Mouse (Mus musculus) layer of hippocampus, adult 9-11 months (tissue): ENCODE data around the gene Cep131.

ENCODE experiments used
- DNase-seq: peaks from one replicate; pipeline ENCODE4 v3.0.0; 2022

The Cep131 gene

DNA sequence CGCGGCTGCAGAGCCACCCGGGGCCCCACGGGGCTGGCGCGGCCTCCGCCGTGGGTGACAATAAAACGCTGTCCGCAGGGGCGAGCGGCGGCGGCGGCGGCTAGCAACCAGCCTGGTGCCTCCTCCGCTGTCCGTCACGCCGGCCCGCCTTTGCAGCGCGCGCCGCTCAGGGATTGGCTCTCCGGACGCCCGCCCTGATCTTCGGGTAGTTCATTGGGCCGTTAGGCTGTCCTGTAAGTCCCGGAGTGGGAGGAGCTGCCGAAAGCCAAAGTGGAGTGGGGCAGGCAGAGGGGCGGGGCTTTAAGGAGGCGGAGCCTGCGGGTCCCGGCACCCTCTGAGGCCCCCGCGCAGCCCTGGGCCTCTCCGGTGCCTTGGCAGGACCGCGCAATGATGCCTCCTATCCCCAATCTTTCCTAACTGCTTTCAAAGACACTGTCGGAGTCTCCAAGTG lies at the start of gene Cep131:
Cep131 (minus strand) TSS at position 126 of the 451 bp plus-strand sequence.
- peak; percentile 99 for DNase-seq

DNA sequence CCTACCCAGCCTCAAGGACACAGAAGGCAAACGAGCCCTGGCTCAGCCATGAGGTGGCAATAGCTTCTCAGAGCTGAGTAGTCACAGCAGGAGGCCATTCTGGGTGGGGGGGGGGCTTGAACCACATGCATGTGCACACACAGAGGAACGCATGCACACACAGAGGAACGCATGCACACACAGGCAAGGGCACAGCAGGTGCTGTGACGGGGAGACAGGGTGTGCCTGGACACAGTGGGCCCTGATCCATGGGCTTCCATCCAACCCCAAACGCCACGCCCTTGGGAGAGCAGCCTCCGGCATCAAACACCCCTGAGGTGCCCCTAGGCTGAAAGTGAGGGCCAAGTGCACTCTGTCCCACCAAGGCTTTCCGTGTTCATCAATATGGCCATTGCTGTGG lies 49.6 kb upstream of the Cep131 start:
- no peak for DNase-seq

DNA sequence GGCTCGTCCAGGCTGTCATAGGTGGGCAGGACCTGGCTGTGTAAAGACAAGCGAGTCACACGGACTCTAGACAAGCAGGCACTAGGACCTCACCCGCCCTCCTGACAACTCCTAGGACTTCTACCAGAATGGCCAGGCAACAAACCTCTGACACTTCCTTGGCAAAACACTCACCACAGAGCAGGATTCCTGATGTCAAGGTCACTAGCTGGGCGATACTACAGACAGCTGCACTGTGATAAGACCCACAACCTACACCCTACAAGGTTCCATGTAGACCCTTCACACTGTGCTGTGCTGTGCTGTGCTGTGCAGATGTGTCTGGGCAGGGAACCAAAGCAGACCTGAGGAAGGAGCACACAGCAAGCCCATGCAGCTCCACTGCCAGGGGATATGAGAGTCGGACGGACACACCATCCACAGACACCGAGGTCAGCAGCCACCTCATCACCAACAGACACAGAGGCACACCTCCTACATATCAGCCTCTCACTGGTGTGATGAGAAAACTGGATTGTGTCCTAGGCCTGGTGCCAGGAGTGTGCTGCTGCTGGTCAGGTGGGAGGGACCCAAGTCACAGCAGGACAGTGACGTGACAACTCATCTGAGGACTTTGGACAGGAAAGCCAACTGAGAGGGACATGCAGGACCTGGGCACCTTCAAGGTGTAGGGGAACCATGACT lies 48.4 kb upstream of the Cep131 start:
- no peak for DNase-seq

DNA sequence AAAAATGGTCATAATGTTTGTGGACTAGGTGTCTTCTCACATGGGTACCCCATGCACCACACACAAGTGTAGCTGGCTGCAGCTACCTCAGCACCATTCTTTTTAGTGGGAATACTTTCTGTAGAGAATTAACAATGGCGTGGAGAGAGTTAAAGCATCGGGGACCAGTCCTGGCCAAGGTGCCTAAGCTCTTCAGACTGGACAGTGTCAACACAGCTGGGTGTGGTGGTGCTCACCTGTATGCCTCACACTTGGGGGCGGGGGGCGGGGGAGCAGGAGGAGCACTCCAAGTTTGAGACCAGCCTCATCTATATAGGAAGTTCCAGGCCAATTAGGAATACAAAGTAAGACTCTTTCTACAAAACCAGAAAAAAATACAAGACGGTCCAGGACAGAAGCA lies 47.5 kb upstream of the Cep131 start:
- DNase-seq, result no peak

DNA sequence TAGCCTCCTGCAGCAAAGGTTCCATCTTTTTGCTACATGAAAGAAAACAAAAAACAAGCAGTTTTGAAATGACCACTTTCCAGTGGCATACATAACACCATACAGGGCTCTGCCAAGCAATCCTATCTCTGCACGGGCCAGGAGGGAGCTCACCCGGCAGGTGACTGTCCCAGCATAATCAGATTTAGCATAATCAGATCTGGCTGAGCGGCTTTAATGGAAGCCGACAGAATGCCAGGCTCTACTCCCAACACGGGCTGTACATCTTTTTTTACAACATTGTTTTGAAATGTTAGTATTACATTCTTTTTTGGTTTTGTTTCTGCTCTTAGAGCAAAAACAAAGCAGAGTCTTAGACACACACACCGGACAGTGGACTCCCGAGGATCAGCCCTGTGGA lies 42.7 kb upstream of the Cep131 start:
- no peak for DNase-seq

DNA sequence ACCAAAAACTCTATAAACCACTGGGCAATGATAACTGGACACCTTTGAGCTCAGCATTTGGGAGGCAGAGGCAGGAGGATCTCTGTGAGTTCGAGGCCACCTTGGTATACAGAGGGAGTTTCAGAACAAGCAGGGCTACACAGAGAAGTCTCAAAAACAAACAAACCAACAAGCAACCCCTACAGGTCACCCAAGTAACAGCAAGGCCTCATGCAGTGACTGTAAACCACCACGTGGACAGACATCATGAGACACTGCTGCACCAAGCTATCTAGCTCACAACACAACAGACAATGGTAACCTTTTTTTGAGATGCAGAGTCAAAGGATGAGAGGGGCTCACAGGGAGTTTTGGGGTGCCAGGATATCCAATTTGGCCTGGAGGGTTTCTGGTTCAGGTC lies 40.2 kb upstream of the Cep131 start:
- DNase-seq, result no peak

DNA sequence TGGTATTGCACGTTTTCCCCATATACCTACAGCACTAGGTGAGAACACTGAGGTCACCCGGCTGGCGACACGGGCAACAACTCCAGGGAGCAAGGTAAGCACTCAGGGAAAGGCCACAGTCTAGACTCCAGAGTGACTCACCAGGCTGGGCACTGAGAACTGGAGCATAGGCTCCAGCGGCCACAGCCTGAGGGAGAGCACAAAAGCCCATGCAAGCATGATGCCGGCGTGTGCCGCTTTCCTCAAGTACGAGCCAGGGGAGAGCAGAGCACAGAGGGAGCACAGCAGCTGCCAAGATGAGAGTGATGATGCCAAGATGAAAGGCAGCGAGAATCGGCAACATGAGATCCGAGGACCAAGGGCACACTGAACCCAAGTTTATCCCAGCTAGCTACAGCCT lies 35.5 kb upstream of the Cep131 start:
- no peak for DNase-seq

DNA sequence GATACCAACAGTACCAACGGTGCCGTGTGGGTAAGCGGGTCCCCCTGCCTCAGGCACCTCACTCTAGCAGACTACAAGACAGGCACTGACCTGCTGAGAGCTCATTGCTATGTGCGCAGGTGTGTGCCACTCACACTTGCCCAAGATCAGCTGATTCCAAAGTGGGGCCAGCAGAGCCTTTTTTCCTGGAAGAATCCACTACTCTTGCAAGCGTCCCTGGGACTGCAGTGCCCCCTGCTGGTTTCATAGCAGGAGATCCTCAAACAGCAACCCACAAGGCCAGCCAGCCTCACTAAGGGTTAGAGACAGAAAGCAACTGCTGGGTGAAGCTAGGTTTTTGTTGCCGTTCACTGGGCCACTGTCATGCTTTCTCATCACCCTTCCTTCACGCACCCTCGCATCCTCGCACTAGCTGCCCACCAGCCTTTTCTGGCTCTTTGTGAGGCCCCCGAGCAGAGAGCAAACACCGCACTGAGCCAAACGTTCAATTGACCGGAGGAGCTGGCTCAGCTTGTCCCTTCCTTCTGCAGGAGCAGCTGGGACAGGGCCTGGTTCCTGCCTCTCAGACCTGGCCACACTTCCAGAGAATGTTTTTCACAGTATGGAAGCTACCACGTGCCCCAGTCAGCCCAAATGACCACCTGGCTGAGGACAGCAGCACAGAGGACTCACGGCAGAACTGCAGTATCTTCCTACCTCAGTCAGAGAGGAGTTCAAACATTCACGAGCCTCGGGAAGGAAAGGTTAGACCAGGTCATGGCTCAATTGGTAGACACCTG lies 34.2 kb upstream of the Cep131 start:
- DNase-seq, result peak; percentile 69

DNA sequence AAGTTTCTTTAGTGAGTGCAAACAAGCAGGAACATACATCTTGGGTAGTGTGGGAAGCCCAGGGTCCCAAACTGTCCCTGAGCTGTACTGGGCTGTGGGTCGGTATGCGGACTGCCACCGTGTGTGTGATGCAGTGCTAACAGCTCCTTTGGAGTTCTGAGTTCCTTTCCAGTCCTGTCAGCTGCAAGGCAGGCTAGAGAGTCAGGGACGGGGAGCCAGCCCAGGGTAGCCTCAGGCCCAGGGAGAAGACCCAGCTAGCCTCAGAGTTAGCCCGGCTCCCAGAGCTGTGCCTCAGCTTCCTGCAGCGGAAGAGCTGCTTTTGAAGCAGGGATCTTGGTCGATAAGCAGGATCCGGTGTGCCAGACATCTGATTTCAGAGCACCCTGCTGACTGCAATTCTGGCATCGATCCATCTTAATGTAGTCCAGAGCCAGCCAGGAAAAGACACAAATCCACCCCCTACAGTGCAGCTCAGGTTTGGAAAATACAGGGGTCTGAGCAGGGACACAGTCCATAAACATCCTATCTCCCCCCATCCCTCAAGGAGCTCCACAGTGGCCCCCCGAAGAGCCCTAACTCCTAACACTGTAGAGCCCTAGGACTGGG lies 33.4 kb upstream of the Cep131 start:
- DNase-seq, result no peak

DNA sequence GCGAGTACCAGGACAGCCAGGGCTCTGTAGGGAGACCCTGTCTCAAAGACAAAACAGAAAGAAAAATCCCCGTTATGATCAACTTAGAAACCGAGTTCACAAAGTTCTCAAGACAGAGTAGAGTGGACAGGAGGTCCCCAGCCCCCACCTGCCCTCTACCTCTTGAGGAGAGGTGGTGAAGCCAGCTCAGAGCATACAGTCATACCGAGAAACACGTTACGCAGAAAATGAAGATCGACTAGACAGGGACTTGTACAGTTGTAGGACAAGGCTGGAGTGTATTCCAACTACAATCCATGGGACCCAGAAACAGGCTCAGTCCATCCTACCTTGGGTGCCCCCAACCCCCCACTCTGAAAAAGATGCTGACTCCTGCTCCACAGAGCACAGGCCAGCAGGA lies 32.5 kb upstream of the Cep131 start:
- no peak for DNase-seq

DNA sequence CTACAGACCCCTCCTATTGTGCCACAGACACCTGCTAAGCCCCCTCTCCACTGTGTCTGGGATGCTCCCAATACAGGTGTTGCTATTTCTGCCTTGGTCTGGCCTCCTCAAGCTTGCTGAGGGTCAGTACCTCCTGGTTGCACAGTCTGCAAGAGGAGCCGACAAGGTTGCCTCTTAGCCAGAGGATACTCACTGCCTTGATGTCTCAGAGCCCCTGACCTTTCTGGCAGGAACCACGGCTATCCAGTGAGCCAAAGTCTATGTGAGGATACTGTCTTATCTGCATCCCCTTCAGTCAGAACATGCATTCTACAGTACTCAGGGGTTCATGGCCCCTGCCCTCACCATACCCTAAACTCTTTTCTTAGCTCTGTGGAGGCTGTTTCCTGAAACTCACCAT lies 31.0 kb upstream of the Cep131 start:
- DNase-seq, result no peak

DNA sequence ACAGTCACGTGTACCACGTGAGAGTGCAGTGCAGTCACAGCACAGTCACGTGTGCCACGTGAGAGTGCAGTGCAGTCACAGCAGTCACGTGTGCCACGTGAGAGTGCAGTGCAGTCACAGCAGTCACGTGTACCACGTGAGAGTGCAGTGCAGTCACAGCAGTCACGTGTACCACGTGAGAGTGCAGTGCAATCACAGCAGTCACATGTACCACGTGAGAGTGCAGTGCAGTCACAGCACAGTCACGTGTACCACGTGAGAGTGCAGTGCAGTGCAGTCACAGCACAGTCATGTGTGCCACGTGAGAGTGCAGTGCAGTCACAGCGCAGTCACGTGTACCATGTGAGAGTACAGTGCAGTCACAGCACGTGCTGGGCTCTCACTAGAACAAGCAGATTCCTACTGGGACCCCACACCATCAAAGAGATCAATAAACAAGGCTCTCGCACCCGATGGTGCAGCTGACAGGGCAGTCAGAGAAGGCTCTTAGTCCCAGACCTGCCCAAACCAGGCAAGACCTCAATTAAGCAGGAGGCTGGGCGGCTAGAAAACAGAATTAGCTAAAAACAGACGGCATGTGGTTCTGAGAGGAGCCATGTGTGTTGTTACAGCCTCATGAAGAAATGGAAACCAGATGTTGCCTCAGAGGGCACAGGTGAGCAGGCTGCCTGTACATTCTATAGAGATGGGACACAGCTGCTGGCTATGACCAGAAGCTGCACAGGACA lies 28.0 kb upstream of the Cep131 start:
- DNase-seq, result no peak

DNA sequence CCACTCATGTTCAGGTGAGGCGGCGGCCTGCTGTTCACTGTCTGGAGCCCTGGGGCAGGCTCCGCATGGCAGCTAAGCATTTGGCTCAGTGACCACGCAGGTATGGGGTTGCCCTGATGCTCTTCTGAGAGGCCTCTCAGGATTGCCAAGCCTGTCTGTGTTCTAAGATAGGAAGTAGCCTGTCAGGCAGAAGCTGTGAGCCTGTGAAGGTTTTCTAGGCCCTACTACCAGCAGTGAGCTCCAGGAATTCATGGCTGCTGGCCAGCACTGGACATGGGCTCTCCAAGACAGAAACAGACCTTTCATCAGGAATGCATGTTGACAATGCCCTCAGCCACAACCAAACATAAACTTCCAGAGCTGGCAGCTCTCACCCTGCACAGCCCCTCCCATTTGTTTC lies 25.5 kb upstream of the Cep131 start:
- no peak for DNase-seq

DNA sequence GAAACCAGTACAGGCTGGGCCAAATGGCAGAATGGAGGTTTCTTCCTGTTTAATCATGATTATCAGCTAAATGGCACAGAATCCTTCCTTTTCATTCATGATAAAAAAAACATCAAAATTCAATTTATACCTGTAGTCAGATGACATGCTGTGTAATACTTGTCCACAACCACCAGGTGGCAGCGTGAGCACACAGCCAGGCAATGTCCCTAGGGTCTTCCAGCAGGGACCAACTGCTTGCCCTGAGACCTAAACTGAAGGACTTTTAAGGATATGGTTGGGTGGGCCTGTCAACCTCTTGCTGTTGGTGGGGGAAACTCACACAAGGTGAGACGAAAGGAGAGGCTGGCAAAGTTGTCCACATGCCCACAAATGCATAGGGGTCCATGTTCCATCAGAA lies 24.4 kb upstream of the Cep131 start:
- DNase-seq, result no peak

DNA sequence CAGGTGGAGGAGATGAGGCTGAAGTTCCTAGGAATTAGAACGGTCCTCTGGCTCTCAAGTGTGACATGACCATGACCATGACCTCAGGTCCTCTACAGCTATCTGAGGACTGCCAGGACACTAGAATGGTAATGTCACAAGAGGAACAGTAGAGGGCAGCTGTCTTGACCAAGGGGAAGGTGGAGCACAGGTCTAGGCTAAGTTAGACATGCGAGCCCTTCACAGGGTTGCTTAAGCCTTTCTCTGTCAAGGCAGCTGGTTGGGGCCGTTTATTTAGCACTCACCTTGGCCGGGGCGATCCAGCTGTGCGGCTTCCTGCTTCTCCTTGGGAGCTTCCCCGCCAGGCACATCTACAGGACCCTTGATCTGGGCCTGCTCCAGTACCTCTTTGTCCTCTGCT lies 23.9 kb upstream of the Cep131 start:
- DNase-seq, result no peak

DNA sequence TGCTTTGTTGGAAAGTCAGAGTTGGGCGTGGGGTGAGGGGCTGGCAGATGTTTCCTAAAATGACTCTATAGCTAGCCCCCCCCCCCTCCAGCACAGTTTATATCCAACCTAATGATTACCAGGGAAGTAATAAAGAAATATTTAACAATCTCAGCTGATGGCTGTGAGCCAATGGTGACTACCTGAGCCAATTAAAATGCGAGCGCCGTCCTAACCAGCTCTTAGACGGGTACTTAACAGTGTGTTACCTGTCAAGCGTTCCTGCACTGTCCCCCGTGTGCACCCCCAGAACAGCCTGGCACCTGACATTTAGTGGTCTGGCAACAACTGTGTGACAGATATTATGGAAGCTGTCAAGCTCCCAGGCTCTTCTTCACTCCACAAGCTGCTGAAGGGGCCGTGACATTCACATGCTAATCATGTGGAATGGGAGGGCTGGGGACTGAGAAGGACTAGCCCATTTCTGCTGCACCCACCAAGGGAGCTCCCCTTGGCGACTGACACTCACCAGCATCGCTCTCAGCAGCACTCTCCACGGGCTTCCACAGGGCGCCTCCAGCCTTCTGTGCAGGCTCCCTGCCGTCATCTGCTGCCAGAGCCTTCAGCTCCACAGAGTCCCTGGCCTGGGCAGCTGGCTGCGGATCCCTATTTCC lies 23.1 kb upstream of the Cep131 start:
- no peak for DNase-seq

DNA sequence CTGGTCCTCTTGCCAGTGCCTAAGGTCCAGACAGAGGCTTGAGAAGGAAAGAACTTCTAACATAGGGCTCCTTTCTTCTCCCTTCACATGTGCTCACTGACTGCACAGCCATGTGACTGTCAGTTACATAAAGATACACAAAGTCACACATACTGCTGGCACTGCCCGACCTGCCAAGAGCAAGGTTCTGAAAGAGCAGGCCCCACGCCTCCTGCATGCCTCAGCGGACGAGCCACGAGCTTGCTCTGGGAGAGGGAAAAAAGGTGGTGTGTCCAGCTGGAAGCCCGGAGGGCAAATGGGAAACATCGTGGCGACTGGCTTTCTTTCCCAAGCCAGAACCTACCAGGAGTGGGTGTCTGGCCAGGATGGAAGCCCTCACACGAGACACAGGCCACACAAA lies 21.2 kb upstream of the Cep131 start:
- no peak for DNase-seq

DNA sequence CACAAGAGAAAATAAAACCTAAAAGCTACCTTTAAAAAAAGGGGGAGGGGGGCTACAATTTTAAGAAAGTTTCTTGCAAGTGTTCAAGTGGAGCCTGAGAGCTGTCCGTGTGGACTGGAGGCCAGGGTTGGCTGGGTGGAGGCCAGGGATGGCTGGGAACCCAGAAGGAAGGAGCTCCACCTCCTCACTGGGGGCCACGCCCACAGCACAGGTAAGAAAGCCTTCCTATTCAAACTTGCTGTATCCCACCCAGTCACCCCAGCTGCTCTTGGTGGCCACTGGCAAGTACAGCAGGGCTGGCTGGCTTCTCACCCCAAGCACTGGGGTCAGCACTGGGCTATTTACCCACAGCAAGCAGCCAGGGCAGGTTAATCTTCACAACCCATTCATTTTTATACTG lies 20.4 kb upstream of the Cep131 start:
- DNase-seq, result no peak

DNA sequence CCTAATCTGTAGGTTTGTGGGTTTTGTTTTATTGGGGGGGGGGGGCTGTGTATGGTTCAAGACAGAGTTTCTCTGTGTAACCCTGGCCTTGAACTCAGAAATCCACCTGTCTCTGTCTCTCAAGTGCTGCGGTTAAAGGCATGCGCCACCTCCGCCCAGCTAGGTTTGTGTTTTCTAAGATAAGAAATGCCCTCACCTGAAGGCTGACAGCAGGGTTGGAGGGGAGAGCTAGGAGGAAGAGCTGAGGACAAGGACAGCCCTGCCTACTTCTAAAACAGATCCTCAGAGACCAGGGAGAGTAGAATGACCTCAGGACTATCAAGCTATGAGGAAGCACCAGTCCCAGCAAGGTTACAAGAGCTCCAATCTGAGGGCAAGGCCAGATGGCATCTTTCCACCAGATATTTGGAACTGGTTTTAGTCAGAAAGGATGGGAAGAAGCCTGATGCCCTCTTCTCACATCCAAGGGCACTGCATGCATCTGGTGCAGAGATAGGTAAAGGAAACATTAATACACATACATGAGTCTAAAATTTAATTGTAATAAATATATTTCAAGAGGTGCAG lies 16.9 kb upstream of the Cep131 start:
- DNase-seq, result no peak

DNA sequence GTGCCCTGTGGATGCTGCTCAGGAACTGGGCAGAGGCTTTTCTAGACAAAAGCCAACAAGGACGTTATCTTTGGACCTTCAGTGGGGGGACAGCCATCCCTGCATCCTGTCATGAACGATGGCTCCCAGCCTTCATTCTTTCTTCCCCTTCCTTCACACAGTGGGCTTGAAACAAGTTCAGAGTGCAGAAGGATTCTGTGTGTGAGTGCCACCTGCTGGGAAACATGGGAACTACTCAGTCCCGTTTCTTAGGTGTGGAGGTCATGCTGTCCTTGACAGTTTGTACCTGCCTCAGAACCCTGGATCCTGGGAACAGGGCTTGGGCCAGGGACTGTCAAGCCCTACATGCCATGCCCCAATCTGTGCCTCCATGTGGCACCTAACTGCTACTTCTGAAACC lies 14.4 kb upstream of the Cep131 start:
- DNase-seq, result peak; percentile 62

DNA sequence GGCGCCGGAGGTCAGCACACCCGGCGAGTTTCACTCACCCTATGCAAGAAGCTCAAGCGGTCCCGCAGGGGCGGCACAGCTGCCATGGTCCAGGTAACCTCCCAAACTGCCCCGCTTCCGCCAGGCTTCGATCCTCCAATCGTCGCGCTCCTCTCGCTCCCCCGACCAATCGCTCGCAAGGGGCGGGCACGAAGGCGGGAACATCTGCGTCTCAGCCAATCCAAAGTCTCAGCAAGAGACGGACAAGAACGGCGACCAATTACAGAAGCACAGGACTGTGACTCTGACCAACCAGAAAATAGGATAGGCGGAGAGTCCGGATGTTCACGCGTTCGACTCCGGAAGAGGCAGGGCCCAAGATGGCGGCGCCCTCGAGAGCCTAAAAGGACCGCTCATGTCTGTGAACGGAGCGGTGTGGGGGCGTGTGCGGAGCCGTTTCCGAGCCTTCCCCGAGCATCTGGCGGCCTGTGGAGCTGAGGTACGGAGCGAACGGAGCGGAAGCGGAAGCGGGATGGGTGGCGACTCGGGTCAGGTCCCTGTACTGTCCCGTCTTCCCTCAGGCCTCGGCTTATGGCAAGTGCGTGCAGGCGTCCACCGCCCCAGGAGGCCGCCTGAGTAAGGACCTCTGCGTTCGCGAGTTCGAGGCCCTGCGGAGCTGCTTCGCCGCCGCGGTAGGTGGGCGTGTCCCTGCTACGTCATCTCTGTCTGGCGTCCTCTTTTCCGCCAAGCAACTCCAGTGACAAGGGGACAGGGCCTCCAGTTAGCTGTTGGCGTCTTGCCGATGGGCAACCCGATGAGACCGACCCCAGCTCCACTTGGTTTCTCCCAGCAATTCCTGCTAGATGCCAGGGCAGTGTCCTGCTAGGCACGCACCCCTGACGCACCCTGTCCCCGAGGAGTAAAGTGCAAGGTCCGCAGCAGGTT lies 12.2 kb upstream of the Cep131 start, which contains the start of the genes Tepsin and Ndufaf8:
Tepsin (minus strand) TSS at position 144 of the 924 bp plus-strand sequence.
Ndufaf8 (plus strand) TSS at position 341 of the 924 bp plus-strand sequence.
- peak; percentile 99 for DNase-seq
